Mouse (Mus musculus): ENCODE measurements at regions not wholly inside any gene's neighbourhood (a gene's known extent, or its start where the extent isn't known, plus 50 kb on each side); places are given as distances from the start of the nearest gene placed in this dataset.
"Not testable (repeated sequence)": the region's sequence is repeated elsewhere in the genome, so short reads cannot be mapped to it uniquely, and the experiment has no call there.

DNA sequence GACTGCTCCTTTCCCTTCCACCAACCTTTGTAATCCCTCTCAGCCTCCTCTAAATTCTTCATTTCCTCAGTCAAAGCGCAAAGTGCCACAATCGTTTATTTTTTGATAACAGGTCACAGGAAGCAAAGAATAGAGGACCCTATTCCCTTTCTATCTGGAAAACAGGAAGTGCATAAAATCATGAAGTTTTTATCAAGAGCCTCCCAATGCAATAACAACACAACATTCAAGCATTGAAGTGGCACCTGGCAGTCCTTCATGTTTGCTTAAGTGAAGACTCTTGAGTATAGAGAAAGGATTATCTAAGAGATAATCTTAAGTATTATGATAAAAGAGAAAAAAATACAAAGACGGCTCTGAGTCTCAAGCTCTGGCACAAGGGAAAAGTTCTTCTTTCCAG, 111.9 kb downstream of the Ibtk start:
- Histone ChIP-seq H3K4me3 (ENCODE audit: low read depth, low read length) (no peak overlapping the region), H3K36me3 (ENCODE audit: control insufficient read depth, insufficient read depth, low read length) (no peaks in the 10 kb centered on the region), H3K4me1 (ENCODE audit: control insufficient read depth, insufficient read depth, insufficient read length, low read length) (no peaks in the 10 kb centered on the region), H3K27me3 (ENCODE audit: control insufficient read depth, insufficient read depth, low read length) (no peaks in the 10 kb centered on the region), H3K27ac (ENCODE audit: insufficient read depth, low read depth, low read length) (no peak overlapping the region)
- WGBS = 31% methylated on average over 3 of the region's 3 CpGs
- TF ChIP-seq POLR2A (IDR thresholded peaks at IDR 0.05; ENCODE audit: low read depth, low read length) (no peak), CTCF (IDR thresholded peaks at IDR 0.05; ENCODE audit: extremely low read depth, insufficient read length, insufficient replicate concordance, low read depth, low read length) (no peak)

DNA sequence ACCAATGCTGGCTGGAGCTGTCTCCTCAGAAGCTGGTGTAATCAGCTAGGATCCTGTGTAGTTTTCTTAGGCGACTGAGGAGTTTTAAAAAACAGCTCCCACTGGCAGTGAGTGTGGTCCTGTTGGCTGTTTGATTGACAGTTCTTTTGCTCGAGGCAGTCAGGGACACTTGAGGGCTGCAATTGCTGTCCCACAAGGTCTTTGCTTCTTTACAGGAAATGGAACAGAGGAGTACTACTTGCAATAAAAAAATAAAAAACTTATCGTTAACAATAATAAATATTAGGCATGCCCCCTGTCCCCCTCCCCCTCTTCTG, 113.0 kb downstream of the Ibtk start:
- Histone ChIP-seq H3K27me3 (ENCODE audit: control insufficient read depth, insufficient read depth, low read length) (no peaks in the 10 kb centered on the region), H3K27ac (ENCODE audit: insufficient read depth, low read depth, low read length) (no peak overlapping the region), H3K4me3 (ENCODE audit: low read depth, low read length) (no peak overlapping the region), H3K36me3 (ENCODE audit: control insufficient read depth, insufficient read depth, low read length) (no peaks in the 10 kb centered on the region), H3K4me1 (ENCODE audit: control insufficient read depth, insufficient read depth, insufficient read length, low read length) (no peaks in the 10 kb centered on the region)
- TF ChIP-seq POLR2A (IDR thresholded peaks at IDR 0.05; ENCODE audit: low read depth, low read length) = no peak
- TF ChIP-seq CTCF (IDR thresholded peaks at IDR 0.05; ENCODE audit: extremely low read depth, insufficient read length, insufficient replicate concordance, low read depth, low read length) = no peak
- WGBS = 52% methylated on average over 3 of the region's 3 CpGs

DNA sequence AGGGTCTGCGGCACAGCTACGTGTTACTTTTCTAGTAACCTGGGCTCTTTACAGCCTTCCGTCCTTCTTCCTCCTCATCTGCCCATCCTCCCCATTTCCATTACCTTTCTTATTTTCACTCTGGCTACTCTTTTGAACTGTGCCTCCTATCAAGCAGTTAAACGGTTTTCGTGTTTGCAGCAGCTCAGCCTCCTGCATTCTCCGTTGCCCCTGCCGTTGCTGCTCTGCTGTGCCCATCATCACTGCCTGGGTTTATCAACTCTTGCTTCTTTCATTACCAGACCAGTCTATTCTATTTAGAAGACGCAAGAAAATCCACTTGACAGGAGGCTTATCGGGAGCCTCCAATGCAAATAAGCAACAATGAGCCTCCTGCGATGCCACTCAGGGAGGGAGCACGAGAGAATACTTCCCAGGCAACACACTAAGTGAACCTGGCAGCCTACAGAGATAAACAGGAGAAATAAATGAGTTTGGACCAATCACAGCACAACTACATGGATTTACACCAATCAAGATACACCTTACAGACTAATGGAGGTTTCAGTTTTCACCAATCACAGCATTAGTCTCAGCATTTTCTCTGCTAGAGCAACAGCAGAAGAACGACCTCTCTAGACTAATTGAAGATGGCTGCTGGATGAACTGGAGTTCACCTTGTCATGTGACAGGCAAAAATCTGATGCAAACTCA, 113.5 kb downstream of the Ibtk start:
- no peak overlapping the region for H3K4me3 ChIP-seq (ENCODE audit: low read depth, low read length)
- 81% methylated on average over 12 of the region's 12 CpGs for WGBS
- no peak overlapping the region for H3K27ac ChIP-seq (ENCODE audit: insufficient read depth, low read depth, low read length)
- no peaks in the 10 kb centered on the region for H3K27me3 ChIP-seq (ENCODE audit: control insufficient read depth, insufficient read depth, low read length)
- no peaks in the 10 kb centered on the region for H3K36me3 ChIP-seq (ENCODE audit: control insufficient read depth, insufficient read depth, low read length)
- TF ChIP-seq POLR2A (IDR thresholded peaks at IDR 0.05; ENCODE audit: low read depth, low read length) (no peak), CTCF (IDR thresholded peaks at IDR 0.05; ENCODE audit: extremely low read depth, insufficient read length, insufficient replicate concordance, low read depth, low read length) (no peak)
- H3K4me1 ChIP-seq (ENCODE audit: control insufficient read depth, insufficient read depth, insufficient read length, low read length) = no peaks in the 10 kb centered on the region

DNA sequence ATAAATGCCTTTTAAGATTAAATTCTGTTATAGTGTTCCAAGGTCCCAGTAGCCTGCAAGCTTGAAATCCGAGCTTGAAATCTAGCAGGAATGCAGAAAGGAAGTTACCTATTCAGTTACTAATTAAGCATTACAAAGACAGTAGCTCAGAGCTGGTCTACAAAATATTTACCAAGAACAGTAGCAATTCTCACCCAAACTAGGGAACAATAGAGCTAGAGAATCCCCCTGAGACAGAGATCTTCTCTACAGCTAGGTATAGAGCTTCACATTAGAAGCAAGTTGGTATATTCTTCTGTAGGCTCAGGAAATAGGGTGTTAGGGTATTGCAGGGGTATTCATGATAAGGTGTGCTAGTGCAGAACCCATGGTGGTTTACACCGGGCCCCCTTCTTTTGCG, 114.3 kb downstream of the Ibtk start:
- not testable (repeated sequence) for H3K4me3 ChIP-seq (ENCODE audit: low read depth, low read length); H3K36me3 ChIP-seq (ENCODE audit: control insufficient read depth, insufficient read depth, low read length); H3K4me1 ChIP-seq (ENCODE audit: control insufficient read depth, insufficient read depth, insufficient read length, low read length); H3K27ac ChIP-seq (ENCODE audit: insufficient read depth, low read depth, low read length); H3K27me3 ChIP-seq (ENCODE audit: control insufficient read depth, insufficient read depth, low read length)
- 70% methylated on average over 3 of the region's 3 CpGs for WGBS

GRCm38 (mm10) chr9:85617972-85618371, 131.2 kb downstream of the Ibtk start:
- Histone ChIP-seq H3K4me3 (ENCODE audit: low read depth, low read length) (no peak overlapping the region), H3K36me3 (ENCODE audit: control insufficient read depth, insufficient read depth, low read length) (no peaks in the 10 kb centered on the region), H3K4me1 (ENCODE audit: control insufficient read depth, insufficient read depth, insufficient read length, low read length) (no peaks in the 10 kb centered on the region), H3K27ac (ENCODE audit: insufficient read depth, low read depth, low read length) (no peak overlapping the region), H3K27me3 (ENCODE audit: control insufficient read depth, insufficient read depth, low read length) (no peaks in the 10 kb centered on the region)
- WGBS = 82% methylated on average over 3 of the region's 3 CpGs
- TF ChIP-seq POLR2A (IDR thresholded peaks at IDR 0.05; ENCODE audit: low read depth, low read length) = no peak

GRCm38 (mm10) chr9:85617177-85617777, 131.9 kb downstream of the Ibtk start:
- H3K27me3 ChIP-seq (ENCODE audit: control insufficient read depth, insufficient read depth, low read length) = no peaks in the 10 kb centered on the region
- 75% methylated on average over 2 of the region's 2 CpGs for WGBS
- no peak overlapping the region for H3K4me3 ChIP-seq (ENCODE audit: low read depth, low read length)
- H3K27ac ChIP-seq (ENCODE audit: insufficient read depth, low read depth, low read length) = no peak overlapping the region
- no peak for TF ChIP-seq CTCF (IDR thresholded peaks at IDR 0.05; ENCODE audit: extremely low read depth, insufficient read length, insufficient replicate concordance, low read depth, low read length)
- no peak for TF ChIP-seq POLR2A (IDR thresholded peaks at IDR 0.05; ENCODE audit: low read depth, low read length)
- no peaks in the 10 kb centered on the region for H3K4me1 ChIP-seq (ENCODE audit: control insufficient read depth, insufficient read depth, insufficient read length, low read length)
- H3K36me3 ChIP-seq (ENCODE audit: control insufficient read depth, insufficient read depth, low read length) = no peaks in the 10 kb centered on the region

- Histone ChIP-seq H3K27me3 (ENCODE audit: control insufficient read depth, insufficient read depth, low read length) (no peaks in the 10 kb centered on the region), H3K36me3 (ENCODE audit: control insufficient read depth, insufficient read depth, low read length) (no peaks in the 10 kb centered on the region)
- WGBS = 88% methylated on average over 12 of the region's 12 CpGs
Measured at GRCm38 (mm10) chr9:85616266-85616869, 132.8 kb downstream of the Ibtk start.

More at GRCm38 (mm10) chr9:85616266-85616869, 132.8 kb downstream of the Ibtk start:
- Histone ChIP-seq H3K4me3 (ENCODE audit: low read depth, low read length) (no peak overlapping the region), H3K4me1 (ENCODE audit: control insufficient read depth, insufficient read depth, insufficient read length, low read length) (no peaks in the 10 kb centered on the region), H3K27ac (ENCODE audit: insufficient read depth, low read depth, low read length) (no peak overlapping the region)
- TF ChIP-seq CTCF (IDR thresholded peaks at IDR 0.05; ENCODE audit: extremely low read depth, insufficient read length, insufficient replicate concordance, low read depth, low read length) (no peak), POLR2A (IDR thresholded peaks at IDR 0.05; ENCODE audit: low read depth, low read length) (no peak)
